Mouse (Mus musculus): ENCODE results near the gene Lipc.
A peak's percentile ranks its signal among the peaks of the same experiment; 100 is the strongest.

The Lipc gene

DNA sequence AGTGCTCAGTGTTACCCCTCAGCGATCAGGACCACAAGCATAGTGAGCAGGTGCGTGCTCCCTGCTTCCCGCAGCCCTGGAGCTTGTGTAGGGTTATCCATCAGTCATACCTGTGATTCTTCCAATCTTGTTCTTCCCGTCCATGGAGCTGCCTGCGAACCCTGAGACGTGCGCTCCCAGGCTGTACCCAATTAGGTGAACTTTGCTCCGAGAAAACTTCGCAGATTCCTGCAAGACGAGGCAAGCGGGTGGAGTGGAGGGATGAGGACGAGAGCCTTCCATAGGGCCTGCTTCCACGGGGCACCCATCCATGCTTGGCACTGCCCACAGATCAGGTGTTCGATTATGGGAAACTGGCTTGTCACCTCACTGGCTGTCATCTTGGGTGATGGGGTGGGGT lies 133.3 kb downstream of the Lipc start:
- no peak for DNase-seq (ENCODE audit: low spot score)

- no peak for DNase-seq (ENCODE audit: low spot score)
Measured at GRCm38 (mm10) chr9:70817396-70817795, 134.6 kb downstream of the Lipc start.

DNA sequence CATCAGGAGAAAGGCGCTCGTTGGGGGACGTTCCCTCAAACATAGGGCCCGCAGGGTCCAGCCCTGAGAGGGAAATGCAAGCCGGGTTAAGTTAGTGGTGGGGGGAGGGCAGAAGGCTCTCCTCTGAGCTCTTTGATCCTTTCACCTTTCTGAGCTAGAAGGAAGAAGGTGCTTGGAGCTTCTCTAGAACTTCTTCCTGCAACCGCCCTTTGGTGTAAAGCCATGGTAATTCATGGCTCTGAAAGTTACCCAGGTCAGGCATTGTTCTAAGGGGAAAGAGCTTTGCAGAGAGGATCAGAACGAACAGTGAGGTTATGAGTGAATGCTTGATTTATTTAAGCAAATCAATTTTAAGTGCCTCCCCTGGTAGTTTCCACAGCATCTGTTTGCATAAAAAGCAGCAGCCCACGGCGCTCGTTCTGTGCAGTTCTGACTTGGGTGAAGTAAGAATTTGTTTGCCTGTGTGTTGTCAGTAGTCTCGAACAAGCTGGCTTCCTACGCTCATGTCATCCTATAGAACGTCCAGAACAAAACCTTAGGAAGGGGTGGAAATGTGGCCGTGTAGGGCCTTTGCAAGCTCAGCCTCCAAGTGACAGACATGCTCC lies 135.2 kb downstream of the Lipc start:
- no peak for DNase-seq (ENCODE audit: low spot score)

- no peak for DNase-seq (ENCODE audit: low spot score)
Measured at GRCm38 (mm10) chr9:70812551-70812950, 139.5 kb downstream of the Lipc start.

- DNase-seq (ENCODE audit: low spot score), result no peak
Measured at GRCm38 (mm10) chr9:70807714-70808113, 144.3 kb downstream of the Lipc start.

- no peak for DNase-seq (ENCODE audit: low spot score)
Measured at GRCm38 (mm10) chr9:70806069-70806468, 146.0 kb downstream of the Lipc start.

GRCm38 (mm10) chr9:70802816-70803215 lies 149.2 kb downstream of the Lipc start:
- DNase-seq (ENCODE audit: low spot score), result no peak

- no peak for DNase-seq (ENCODE audit: low spot score)
Measured at GRCm38 (mm10) chr9:70801761-70802160, 150.3 kb downstream of the Lipc start.

- DNase-seq (ENCODE audit: low spot score), result no peak
Measured at GRCm38 (mm10) chr9:70800588-70801315, 151.3 kb downstream of the Lipc start.

GRCm38 (mm10) chr9:70795439-70795757 lies 156.6 kb downstream of the Lipc start:
- no peak for DNase-seq (ENCODE audit: low spot score)

DNA sequence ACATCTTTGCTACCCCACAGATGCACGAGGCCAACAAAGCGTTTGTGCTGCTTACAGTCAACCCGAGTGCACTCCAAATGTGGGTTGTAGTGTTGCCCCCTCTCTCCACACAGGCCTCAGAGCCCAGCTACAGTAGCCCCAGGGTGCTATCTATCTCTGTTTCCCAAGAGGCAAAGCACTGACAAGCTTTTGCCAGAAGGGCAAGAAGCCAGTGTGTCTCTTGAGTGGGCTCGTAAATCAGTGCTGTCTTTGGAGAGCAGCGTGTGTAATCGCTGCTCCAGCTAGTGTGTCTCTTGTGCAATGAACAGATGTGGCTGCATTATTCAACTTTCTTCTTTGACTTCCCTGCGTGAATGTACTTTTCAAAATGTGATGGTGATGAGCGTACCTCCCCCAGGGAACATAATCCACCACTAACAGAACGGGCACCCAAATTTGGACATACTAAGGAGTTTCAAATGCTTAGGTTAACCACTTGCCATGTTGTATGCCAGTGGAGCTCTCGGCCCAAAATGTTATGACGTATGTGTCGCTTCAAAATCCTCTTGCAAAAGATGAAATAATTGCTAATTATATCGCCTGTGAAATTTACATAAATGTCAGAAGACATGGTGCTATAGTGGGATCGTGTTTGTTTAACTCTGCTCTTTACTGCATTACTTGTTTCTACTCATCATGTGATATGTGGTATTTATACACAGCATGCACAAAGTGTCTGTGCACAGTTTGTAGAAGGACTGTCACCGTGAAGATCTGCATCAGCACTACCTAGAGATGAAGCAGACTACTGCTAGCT lies 157.2 kb downstream of the Lipc start:
- peak; percentile 44 for DNase-seq (ENCODE audit: low spot score)

DNA sequence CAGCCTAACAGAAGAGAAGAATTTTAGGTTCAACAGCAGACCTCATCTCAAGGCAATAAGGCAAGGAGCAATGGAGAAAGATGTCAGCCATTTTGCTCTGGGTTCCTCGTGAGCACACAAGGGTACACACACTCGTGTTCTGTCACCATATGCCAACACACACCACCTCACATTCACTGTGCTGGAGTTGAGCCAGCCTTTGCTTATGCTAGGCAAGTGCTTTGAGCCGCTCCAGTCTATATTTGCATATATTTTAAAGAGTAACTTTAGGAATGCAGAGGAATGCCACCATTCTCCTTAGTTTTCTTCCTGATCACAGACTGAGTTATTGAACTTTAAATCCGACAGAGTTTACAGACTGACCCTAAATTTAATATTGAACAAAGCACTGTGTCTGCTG lies 161.4 kb downstream of the Lipc start:
- no peak for DNase-seq (ENCODE audit: low spot score)

- no peak for DNase-seq (ENCODE audit: low spot score)
Measured at GRCm38 (mm10) chr9:70788705-70789104, 163.3 kb downstream of the Lipc start.

- no peak for DNase-seq (ENCODE audit: low spot score)
Measured at GRCm38 (mm10) chr9:70782191-70782590, 169.8 kb downstream of the Lipc start.

GRCm38 (mm10) chr9:70775517-70775916 lies 176.5 kb downstream of the Lipc start:
- DNase-seq (ENCODE audit: low spot score), result no peak

DNA sequence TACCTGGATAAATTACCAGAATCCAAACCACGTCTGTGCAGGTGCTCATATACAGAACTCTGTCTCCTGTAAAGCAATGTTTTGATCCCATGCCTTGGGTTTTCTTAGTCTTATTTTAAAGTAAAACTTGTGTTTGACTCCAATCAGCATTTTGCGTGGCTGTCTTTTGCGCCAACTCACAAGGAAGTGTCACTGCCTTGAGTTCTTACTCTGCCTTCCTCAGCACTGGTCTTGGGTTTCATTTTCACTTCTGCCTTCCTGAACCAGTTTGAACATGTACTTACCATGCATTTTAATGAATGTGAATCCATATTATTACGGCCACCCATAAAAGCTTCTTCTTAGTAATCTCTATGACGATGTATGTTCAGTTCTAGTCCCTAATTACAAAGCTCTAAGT lies 191.1 kb downstream of the Lipc start:
- no peak for DNase-seq (ENCODE audit: low spot score)

DNA sequence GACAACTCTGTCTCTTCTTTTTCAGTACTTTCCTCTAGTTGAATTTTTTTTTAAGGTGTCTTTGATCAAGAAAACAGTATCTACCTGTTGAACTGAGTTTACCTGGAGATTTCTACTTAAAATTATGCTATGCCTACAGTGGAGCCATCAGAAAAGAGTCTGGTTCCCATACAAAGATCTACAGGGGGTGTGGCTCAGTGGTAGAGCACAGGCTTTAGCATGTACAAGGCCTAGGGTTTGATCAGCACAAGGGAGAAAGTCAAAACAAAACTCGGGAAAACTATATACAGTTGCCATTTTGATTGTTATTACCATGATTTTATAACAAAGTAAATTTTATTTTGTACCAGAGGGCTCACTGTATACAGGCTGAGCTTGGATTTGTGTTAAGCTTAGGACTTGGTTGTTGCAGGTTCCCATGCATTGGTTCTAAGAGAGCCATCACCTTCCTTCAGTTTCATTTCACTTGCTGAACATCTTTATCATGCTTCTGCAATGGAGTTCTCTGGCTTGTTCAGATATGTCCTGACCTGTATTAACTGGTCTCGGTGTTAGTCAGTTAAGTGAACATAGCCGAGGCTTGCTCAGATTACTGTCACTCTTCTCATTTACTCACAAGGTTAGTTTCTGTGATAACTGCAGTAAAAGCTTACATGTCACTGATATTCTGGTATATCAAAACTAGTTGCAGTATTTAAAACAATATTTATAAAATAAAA lies 200.4 kb downstream of the Lipc start:
- DNase-seq (ENCODE audit: low spot score), result no peak

Measured in embryo, embryonic 10 days (tissue).